Mouse (Mus musculus) bone marrow macrophage, adult 2 months (primary cell): ENCODE results near the gene Rasgrp2. TPM values are rescaled to one million over a fixed set of nuclear protein-coding genes. Genes with fewer than 3 reads are reported as not detected.

Experiments
- H3K27ac ChIP-seq: 2 replicates; pipeline ENCODE4 v1.5.1; 2012; ENCODE audit warnings: low read depth, low read length; ENCODE audit not compliant: insufficient read depth
- H3K4me1 ChIP-seq: 2 replicates; pipeline ENCODE4 v1.6.1; 2012; ENCODE audit warnings: low read length; ENCODE audit not compliant: control insufficient read depth, insufficient read depth
- H3K4me3 ChIP-seq: 2 replicates; pipeline ENCODE4 v1.5.1; 2012; ENCODE audit warnings: mild to moderate bottlenecking, low read length, moderate library complexity; ENCODE audit not compliant: insufficient read depth
- CTCF ChIP-seq: IDR thresholded peaks from 2 replicates; pipeline ENCODE4 v1.5.1; 2012; ENCODE audit warnings: low read depth, mild to moderate bottlenecking, low read length, moderate library complexity
- POLR2A ChIP-seq: IDR thresholded peaks from 2 replicates; pipeline ENCODE4 v1.6.1; 2012; ENCODE audit warnings: mild to moderate bottlenecking, low read depth, low read length, borderline replicate concordance
- polyA plus RNA-seq: library from polyadenylated mRNA; stranded (reverse); fragments of >200 nt; gene quantifications from 2 replicates; pipeline ENCODE4 v1.2.4, GENCODE M21; 2012; ENCODE audit not compliant: missing spikeins, insufficient read depth, insufficient read length

Gene Rasgrp2
- polyA plus RNA-seq, 1 experiment: 7.7 TPM

- TF ChIP-seq CTCF (no peak), POLR2A (no peak)
- Histone ChIP-seq H3K4me1 (no peaks in the 10 kb centered on the region), H3K27ac (no peak overlapping the region), H3K4me3 (no peak overlapping the region)
Observed at GRCm38 (mm10) chr19:6427653-6428434, 28.7 kb downstream of the Rasgrp2 start.

- H3K4me3 ChIP-seq: no peak overlapping the region
- TF ChIP-seq CTCF (no peak), POLR2A (no peak)
- no peak overlapping the region for H3K27ac ChIP-seq
- no peaks in the 10 kb centered on the region for H3K4me1 ChIP-seq
Observed at GRCm38 (mm10) chr19:6428501-6429200, 29.5 kb downstream of the Rasgrp2 start.

- Histone ChIP-seq H3K27ac (no peak overlapping the region), H3K4me1 (peaks cover 4% of the 10 kb centered on the region; the same call in 1 of the 2 replicates), H3K4me3 (no peak overlapping the region)
- TF ChIP-seq POLR2A (no peak), CTCF (no peak)
Observed at GRCm38 (mm10) chr19:6443016-6443415, 43.9 kb downstream of the Rasgrp2 start.

- no peak overlapping the region for H3K4me3 ChIP-seq
- no peak overlapping the region for H3K27ac ChIP-seq
- no peak for TF ChIP-seq CTCF
- no peak for TF ChIP-seq POLR2A
Observed at GRCm38 (mm10) chr19:6445761-6446423, 46.8 kb downstream of the Rasgrp2 start.

GRCm38 (mm10) chr19:6446736-6447437 lies 47.7 kb downstream of the Rasgrp2 start:
- no peak for TF ChIP-seq CTCF
- TF ChIP-seq POLR2A: no peak
- no peak overlapping the region for H3K27ac ChIP-seq
- H3K4me3 ChIP-seq: no peak overlapping the region
- H3K4me1 ChIP-seq: peaks cover 7% of the 10 kb centered on the region; the same call in 1 of the 2 replicates

More at GRCm38 (mm10) chr19:6445761-6446423, 46.8 kb downstream of the Rasgrp2 start:
- peaks cover 7% of the 10 kb centered on the region; the same call in 1 of the 2 replicates for H3K4me1 ChIP-seq

GRCm38 (mm10) chr19:6448752-6449151 lies 49.6 kb downstream of the Rasgrp2 start:
- TF ChIP-seq CTCF (no peak), POLR2A (no peak)
- peaks cover 6% of the 10 kb centered on the region; the same call in 1 of the 2 replicates for H3K4me1 ChIP-seq
- no peak overlapping the region for H3K27ac ChIP-seq
- no peak overlapping the region for H3K4me3 ChIP-seq

- Histone ChIP-seq H3K4me1 (peaks cover 5% of the 10 kb centered on the region; the same call in 1 of the 2 replicates), H3K27ac (no peak overlapping the region), H3K4me3 (no peak overlapping the region)
- no peak for TF ChIP-seq POLR2A
- TF ChIP-seq CTCF: no peak
Observed at GRCm38 (mm10) chr19:6449841-6450240, 50.7 kb downstream of the Rasgrp2 start.

- TF ChIP-seq POLR2A (no peak), CTCF (peak; percentile 33; the same call in 1 of the 2 replicates)
- no peak overlapping the region for H3K27ac ChIP-seq
- peaks cover 5% of the 10 kb centered on the region; the same call in 1 of the 2 replicates for H3K4me1 ChIP-seq
- no peak overlapping the region for H3K4me3 ChIP-seq
Observed at GRCm38 (mm10) chr19:6452030-6452494, 52.9 kb downstream of the Rasgrp2 start.

GRCm38 (mm10) chr19:6452672-6453310 lies 53.7 kb downstream of the Rasgrp2 start:
- Histone ChIP-seq H3K27ac (no peak overlapping the region), H3K4me1 (0 out of 2 replicates have a peak, but pooled peaks cover 3% of the 10 kb centered on the region), H3K4me3 (no peak overlapping the region)
- no peak for TF ChIP-seq CTCF
- no peak for TF ChIP-seq POLR2A

GRCm38 (mm10) chr19:6453349-6453748 lies 54.2 kb downstream of the Rasgrp2 start:
- TF ChIP-seq POLR2A: no peak
- TF ChIP-seq CTCF: no peak
- H3K4me3 ChIP-seq: no peak overlapping the region
- H3K4me1 ChIP-seq: peaks cover 7% of the 10 kb centered on the region; the same call in 1 of the 2 replicates
- H3K27ac ChIP-seq: no peak overlapping the region
